Comparison of ENCODE assay signal across 7 mouse cellular contexts in the genomic region with DNA sequence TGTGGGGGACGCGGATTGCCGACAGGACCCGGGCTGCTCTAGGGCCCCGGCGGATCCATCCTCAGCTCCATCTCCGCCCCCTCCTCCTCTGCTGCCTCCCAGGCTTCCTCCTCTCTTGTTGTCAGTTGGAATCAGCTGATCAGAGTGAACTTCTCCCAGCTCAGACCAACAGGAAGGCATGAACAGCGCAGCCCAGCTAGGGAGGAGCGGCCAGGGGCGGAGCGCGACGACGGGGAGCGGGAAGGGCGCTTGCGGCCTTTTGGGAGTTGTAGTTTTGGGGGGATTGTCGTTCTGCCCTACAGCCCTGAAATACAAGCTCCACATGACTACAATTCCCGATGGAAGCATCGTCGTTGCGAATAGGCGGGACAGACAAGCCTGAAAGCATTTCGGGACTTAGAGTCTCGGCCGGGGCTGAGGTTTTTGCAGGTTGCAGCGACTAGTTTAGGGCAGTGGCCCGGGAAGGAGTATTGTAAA. TPM values are rescaled to one million over a fixed set of nuclear protein-coding genes. Genes with fewer than 3 reads are reported as not detected.
DNase-seq lines count a peak whose midpoint lies in the region; ATAC-seq lines count a peak whose summit lies in the region.

A gene (minus strand): TSS at position 198 of the 477 bp plus-strand sequence.

- peak within 1 kb of the TSS; percentile 51 for H3K4me2 ChIP-seq in embryonic facial prominence, embryonic 11.5 days (ENCODE audit: low read depth, low read length)
- peak within 1 kb of the TSS; percentile 82 for H3K4me2 ChIP-seq in midbrain, embryonic 13.5 days (replicated peaks)

- under 1% methylated on average over 28 of the region's 28 CpGs for WGBS in embryonic facial prominence, embryonic 11.5 days
- WGBS in limb, embryonic 10.5 days: under 1% methylated on average over 28 of the region's 28 CpGs
- WGBS in midbrain, embryonic 13.5 days: under 1% methylated on average over 27 of the region's 28 CpGs

- DNase-seq in adrenal gland, postnatal 14 days: peak; percentile 96
- peak; percentile 97 for DNase-seq in embryonic facial prominence, embryonic 11.5 days (ENCODE audit: low spot score)
- peak; percentile 98 for DNase-seq in kidney, adult 11 months
- DNase-seq in limb, embryonic 10.5 days (ENCODE audit: low spot score): peak; percentile 92
- DNase-seq in spleen, adult 12 weeks (ENCODE audit: low spot score): peak; percentile 84

- H3K27ac ChIP-seq in embryonic facial prominence, embryonic 11.5 days (replicated peaks; ENCODE audit: low read depth, low read length): peak within 1 kb of the TSS; percentile 65; the same call in 1 of the 2 replicates
- H3K27ac ChIP-seq in limb, embryonic 10.5 days: peak within 1 kb of the TSS; percentile 93
- H3K27ac ChIP-seq in midbrain, embryonic 13.5 days: peak within 1 kb of the TSS; percentile 97

- no peaks in the 10 kb centered on the region for H3K27me3 ChIP-seq in embryonic facial prominence, embryonic 11.5 days (ENCODE audit: control insufficient read depth, insufficient read depth, low read length)
- H3K27me3 ChIP-seq in limb, embryonic 10.5 days (ENCODE audit: low read depth, poor library complexity, severe bottlenecking): no peaks in the 10 kb centered on the region
- no peaks in the 10 kb centered on the region for H3K27me3 ChIP-seq in midbrain, embryonic 13.5 days

- H3K36me3 ChIP-seq in embryonic facial prominence, embryonic 11.5 days (replicated peaks; ENCODE audit: control insufficient read depth, insufficient read depth, low read depth, low read length): no peaks in the 10 kb centered on the region
- H3K36me3 ChIP-seq in limb, embryonic 10.5 days: peaks cover 28% of the 10 kb centered on the region
- peaks cover 25% of the 10 kb centered on the region for H3K36me3 ChIP-seq in midbrain, embryonic 13.5 days

- peak within 1 kb of the TSS; percentile 79 for H3K4me3 ChIP-seq in embryonic facial prominence, embryonic 11.5 days (ENCODE audit: low read depth, low read length)
- peak within 1 kb of the TSS; percentile 97 for H3K4me3 ChIP-seq in limb, embryonic 10.5 days
- H3K4me3 ChIP-seq in midbrain, embryonic 13.5 days (replicated peaks): peak within 1 kb of the TSS; percentile 96

- no peaks in the 10 kb centered on the region for H3K4me1 ChIP-seq in embryonic facial prominence, embryonic 11.5 days (ENCODE audit: control insufficient read depth, insufficient read depth, low read length)
- peaks cover 9% of the 10 kb centered on the region; the same call in 1 of the 2 replicates for H3K4me1 ChIP-seq in limb, embryonic 10.5 days
- peaks cover 38% of the 10 kb centered on the region for H3K4me1 ChIP-seq in midbrain, embryonic 13.5 days (replicated peaks)

- peak within 1 kb of the TSS; percentile 92 for H3K9ac ChIP-seq in embryonic facial prominence, embryonic 11.5 days (replicated peaks; ENCODE audit: low read length)
- H3K9ac ChIP-seq in midbrain, embryonic 13.5 days (replicated peaks): peak within 1 kb of the TSS; percentile 97

- peak; percentile 99 for ATAC-seq in embryonic facial prominence, embryonic 11.5 days (replicated peaks; ENCODE audit: insufficient number of reproducible peaks, low FRiP score, low TSS enrichment, low read depth)
- peak; percentile 97 for ATAC-seq in granulocyte monocyte progenitor cell, adult 5-6 weeks (replicated peaks; ENCODE audit: poor library complexity, severe bottlenecking)
- peak; percentile 100 for ATAC-seq in midbrain, embryonic 13.5 days

- H3K9me3 ChIP-seq in embryonic facial prominence, embryonic 11.5 days (replicated peaks; ENCODE audit: control insufficient read depth, low read length): no peaks in the 10 kb centered on the region
- no peaks in the 10 kb centered on the region for H3K9me3 ChIP-seq in limb, embryonic 10.5 days (replicated peaks)
- H3K9me3 ChIP-seq in midbrain, embryonic 13.5 days: no peaks in the 10 kb centered on the region

RNA-seq across cellular contexts. Expression of the gene that starts here (rescaled TPM):
- 33.6 and 35.6 TPM in 2 replicates for total RNA-seq in adrenal gland, postnatal 14 days (2021)
- polyA plus RNA-seq in embryonic facial prominence, embryonic 11.5 days (2014; fragmentation: Nextera tagmentation; extraction: Ambion mirVana): 16.7 and 17.0 TPM in 2 replicates
- total RNA-seq in granulocyte monocyte progenitor cell, adult 5-6 weeks (2014; fragmentation: Nextera tagmentation): 8.9 and 15.0 TPM in 2 replicates
- total RNA-seq in granulocyte monocyte progenitor cell, adult 5-6 weeks (2017): 9.4 and 12.2 TPM in 2 replicates
- 14.4 and 21.9 TPM in 2 replicates for polyA plus RNA-seq in limb, embryonic 10.5 days (2016; fragmentation: Nextera tagmentation; extraction: Ambion mirVana)
- 33.5 and 34.6 TPM in 2 replicates for polyA plus RNA-seq in midbrain, embryonic 13.5 days (2015; fragmentation: Nextera tagmentation; extraction: Ambion mirVana)

Comparison
In these comparisons a context has a peak if more than half of its experiments do, and no peak if none do; other contexts are left out.
1. Peak in every context shown above with its lines: DNase-seq, ATAC-seq, H3K4me3 ChIP-seq and H3K27ac ChIP-seq.